In the genomic region with DNA sequence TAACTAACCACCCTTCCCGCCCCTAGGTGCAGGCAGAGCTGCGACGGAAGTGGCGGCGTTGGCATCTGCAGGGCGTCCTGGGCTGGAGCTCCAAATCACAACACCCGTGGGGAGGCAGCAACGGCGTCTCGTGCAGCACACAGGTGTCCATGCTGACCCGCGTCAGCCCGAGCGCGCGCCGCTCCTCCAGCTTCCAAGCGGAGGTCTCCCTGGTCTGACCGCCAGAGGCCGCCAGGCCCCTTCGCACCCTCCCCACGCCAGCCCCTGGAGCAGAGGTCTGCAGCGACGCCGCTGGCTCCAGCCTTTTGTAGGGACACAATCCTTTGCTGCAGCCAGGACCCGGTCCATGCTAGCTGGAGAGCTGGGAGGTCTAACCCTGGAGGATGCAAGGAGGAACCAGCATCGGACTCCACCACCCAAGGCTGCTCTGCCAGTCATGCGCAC, we compare ENCODE assay signal across 8 mouse cellular contexts. TPM values are rescaled to one million over a fixed set of nuclear protein-coding genes. Genes with fewer than 3 reads are reported as not detected.
DNase-seq lines count a peak whose midpoint lies in the region; ATAC-seq and TF ChIP-seq lines count a peak whose summit lies in the region.

No protein-coding gene starts in this region.

- peaks cover 61% of the 10 kb centered on the region for H3K27me3 ChIP-seq in heart, embryonic 15.5 days
- peaks cover 40% of the 10 kb centered on the region for H3K27me3 ChIP-seq in kidney, embryonic 16.5 days (ENCODE audit: insufficient read depth, low read length)

- WGBS in heart, embryonic 15.5 days, result under 1% methylated on average over 28 of the region's 28 CpGs
- under 1% methylated on average over 28 of the region's 28 CpGs for WGBS in kidney, embryonic 16.5 days

- H3K4me1 ChIP-seq in embryonic fibroblast, embryonic 13.5 days (ENCODE audit: control insufficient read depth, insufficient read depth, low read length), result no peaks in the 10 kb centered on the region
- H3K4me1 ChIP-seq in heart, embryonic 15.5 days (replicated peaks), result peaks cover 40% of the 10 kb centered on the region
- H3K4me1 ChIP-seq in kidney, embryonic 16.5 days (ENCODE audit: insufficient read depth, low read length), result peaks cover 10% of the 10 kb centered on the region

- no peak overlapping the region for H3K27ac ChIP-seq in embryonic fibroblast, embryonic 13.5 days (ENCODE audit: insufficient read depth, low read length)
- no peak overlapping the region for H3K27ac ChIP-seq in heart, embryonic 15.5 days
- H3K27ac ChIP-seq in kidney, embryonic 16.5 days (ENCODE audit: low read length), result no peak overlapping the region

- peak; percentile 52 for ATAC-seq in heart, embryonic 15.5 days (replicated peaks; ENCODE audit: insufficient number of reproducible peaks, insufficient read depth, low FRiP score, low read depth)
- peak; percentile 77 for ATAC-seq in kidney, embryonic 16.5 days (ENCODE audit: low FRiP score, low TSS enrichment)

- TF ChIP-seq CTCF in embryonic fibroblast, embryonic 13.5 days (IDR thresholded peaks at IDR 0.05; ENCODE audit: borderline replicate concordance, insufficient read depth, low read length), result peak; percentile 73

- no peaks in the 10 kb centered on the region for H3K9me3 ChIP-seq in heart, embryonic 15.5 days (replicated peaks)
- no peaks in the 10 kb centered on the region for H3K9me3 ChIP-seq in kidney, embryonic 16.5 days (ENCODE audit: low read length)

- H3K36me3 ChIP-seq in heart, embryonic 15.5 days, result no peaks in the 10 kb centered on the region
- no peaks in the 10 kb centered on the region for H3K36me3 ChIP-seq in kidney, embryonic 16.5 days (ENCODE audit: insufficient read depth, low read length)

- no peak overlapping the region for H3K4me3 ChIP-seq in embryonic fibroblast, embryonic 13.5 days (ENCODE audit: insufficient read depth, low read length)
- peak overlapping the region; percentile 40 for H3K4me3 ChIP-seq in heart, embryonic 15.5 days
- peak overlapping the region; percentile 40 for H3K4me3 ChIP-seq in kidney, embryonic 16.5 days (ENCODE audit: low read length)

- DNase-seq in urinary bladder, adult 18-20 months (ENCODE audit: low spot score in 2 of 2), result peak; percentile 30 to 52
- DNase-seq in urinary bladder, postnatal 10 days (ENCODE audit: low spot score), result no peak
- peak; percentile 72 for DNase-seq in lung, postnatal 25 days (ENCODE audit: low spot score)
- peak; percentile 73 for DNase-seq in ovary, postnatal 36 days (ENCODE audit: low spot score)
- DNase-seq in urinary bladder, postnatal 14 days (ENCODE audit: low spot score), result peak; percentile 67

- TF ChIP-seq POLR2A in embryonic fibroblast, embryonic 13.5 days (IDR thresholded peaks at IDR 0.05; ENCODE audit: low read depth, low read length), result no peak

- peak overlapping the region; percentile 73 for H3K4me2 ChIP-seq in heart, embryonic 15.5 days
- peak overlapping the region; percentile 58 for H3K4me2 ChIP-seq in kidney, embryonic 16.5 days (replicated peaks; ENCODE audit: low read depth, low read length)

- peak overlapping the region; percentile 47 for H3K9ac ChIP-seq in heart, embryonic 15.5 days
- H3K9ac ChIP-seq in kidney, embryonic 16.5 days (replicated peaks; ENCODE audit: low read length), result peak overlapping the region; percentile 51

RNA-seq across cellular contexts. Expression of a gene that starts 26.9 kb away (rescaled TPM):
- polyA plus RNA-seq in embryonic fibroblast, embryonic 13.5 days (2011; ENCODE audit: insufficient read length, low read depth, missing spikeins), result 0.14 TPM in 1 of 2 replicates, not detected in the other
- polyA plus RNA-seq in heart, embryonic 15.5 days (2015; fragmentation: Nextera tagmentation; extraction: Ambion mirVana), result 0.33 and 0.43 TPM in 2 replicates
- polyA plus RNA-seq in kidney, embryonic 16.5 days (2015; fragmentation: Nextera tagmentation; extraction: Ambion mirVana), result 0.04 and 0.40 TPM in 2 replicates

RNA-seq across cellular contexts. Expression of a gene that starts 27.5 kb away (rescaled TPM):
- not detected in 2 replicates for polyA plus RNA-seq in embryonic fibroblast, embryonic 13.5 days (2011; ENCODE audit: insufficient read length, low read depth, missing spikeins)
- polyA plus RNA-seq in heart, embryonic 15.5 days (2015; fragmentation: Nextera tagmentation; extraction: Ambion mirVana), result 0.13 and 0.19 TPM in 2 replicates
- polyA plus RNA-seq in kidney, embryonic 16.5 days (2015; fragmentation: Nextera tagmentation; extraction: Ambion mirVana), result 0.25 TPM in 1 of 2 replicates, not detected in the other

RNA-seq across cellular contexts. Expression of a gene that starts 35.9 kb away (rescaled TPM):
- 9.3 and 11.2 TPM in 2 replicates for polyA plus RNA-seq in embryonic fibroblast, embryonic 13.5 days (2011; ENCODE audit: insufficient read length, low read depth, missing spikeins)
- 5.7 and 6.0 TPM in 2 replicates for polyA plus RNA-seq in heart, embryonic 15.5 days (2015; fragmentation: Nextera tagmentation; extraction: Ambion mirVana)
- 8.5 and 9.0 TPM in 2 replicates for polyA plus RNA-seq in kidney, embryonic 16.5 days (2015; fragmentation: Nextera tagmentation; extraction: Ambion mirVana)

RNA-seq across cellular contexts. Expression of a gene that starts 40.8 kb away (rescaled TPM):
- 46.9 and 59.7 TPM in 2 replicates for polyA plus RNA-seq in embryonic fibroblast, embryonic 13.5 days (2011; ENCODE audit: insufficient read length, low read depth, missing spikeins)
- polyA plus RNA-seq in heart, embryonic 15.5 days (2015; fragmentation: Nextera tagmentation; extraction: Ambion mirVana), result 153 and 193 TPM in 2 replicates
- polyA plus RNA-seq in kidney, embryonic 16.5 days (2015; fragmentation: Nextera tagmentation; extraction: Ambion mirVana), result 107 and 114 TPM in 2 replicates

RNA-seq across cellular contexts. Expression of a gene that starts 49.6 kb away (rescaled TPM):
- polyA plus RNA-seq in embryonic fibroblast, embryonic 13.5 days (2011; ENCODE audit: insufficient read length, low read depth, missing spikeins), result 134 and 169 TPM in 2 replicates
- 43.6 and 46.0 TPM in 2 replicates for polyA plus RNA-seq in heart, embryonic 15.5 days (2015; fragmentation: Nextera tagmentation; extraction: Ambion mirVana)
- polyA plus RNA-seq in kidney, embryonic 16.5 days (2015; fragmentation: Nextera tagmentation; extraction: Ambion mirVana), result 46.1 and 57.5 TPM in 2 replicates
